Mouse (Mus musculus): ENCODE results near the gene Comp. TPM values are rescaled to one million over a fixed set of nuclear protein-coding genes. Genes with fewer than 3 reads are reported as not detected.

Gene Comp
- total and polyA plus RNA-seq, 3 experiments, result 0.15 TPM; not detected in 2

- no peak for ATAC-seq (ENCODE audit: extremely low read depth, insufficient number of reproducible peaks, low FRiP score, poor library complexity, severe bottlenecking)
- DNase-seq (ENCODE audit: low spot score), result no peak
- H3K9me3 ChIP-seq (replicated peaks), result peaks cover 34% of the 10 kb centered on the region
- H3K36me3 ChIP-seq (replicated peaks), result peaks cover 64% of the 10 kb centered on the region
- H3K4me3 ChIP-seq (ENCODE audit: low read depth, low read length), result peak overlapping the region; percentile 35; the same call in 1 of the 2 replicates
- peaks cover 25% of the 10 kb centered on the region for H3K4me1 ChIP-seq (ENCODE audit: insufficient read depth, low read depth, low read length)
- peaks cover 2% of the 10 kb centered on the region; the same call in 1 of the 2 replicates for H3K27me3 ChIP-seq (ENCODE audit: insufficient read depth, low read length)
- TF ChIP-seq GATA2 (IDR thresholded peaks at IDR 0.05; ENCODE audit: borderline replicate concordance, low read depth, low read length), result no peak
- TF ChIP-seq CTCF (IDR thresholded peaks at IDR 0.05; ENCODE audit: low read depth, low read length), result no peak
- no peak for TF ChIP-seq GATA1 (IDR thresholded peaks at IDR 0.05; ENCODE audit: borderline replicate concordance, low read length)
- no peak for TF ChIP-seq POLR2AphosphoS5 (IDR thresholded peaks at IDR 0.05; ENCODE audit: insufficient replicate concordance, low read depth, low read length)
- TF ChIP-seq TAL1 (conservative IDR thresholded peaks at IDR 0.05; ENCODE audit: low read depth, low read length), result no peak
Observed at GRCm38 (mm10) chr8:70330741-70331364, 42.5 kb upstream of the Comp start.

GRCm38 (mm10) chr8:70331526-70331925, 41.8 kb upstream of the Comp start:
- TF ChIP-seq CTCF (IDR thresholded peaks at IDR 0.05; ENCODE audit: low read depth, low read length), result no peak
- no peak for TF ChIP-seq GATA1 (IDR thresholded peaks at IDR 0.05; ENCODE audit: borderline replicate concordance, low read length)
- TF ChIP-seq TAL1 (conservative IDR thresholded peaks at IDR 0.05; ENCODE audit: low read depth, low read length), result no peak
- TF ChIP-seq POLR2AphosphoS5 (IDR thresholded peaks at IDR 0.05; ENCODE audit: insufficient replicate concordance, low read depth, low read length), result no peak
- TF ChIP-seq GATA2 (IDR thresholded peaks at IDR 0.05; ENCODE audit: borderline replicate concordance, low read depth, low read length), result no peak
- Histone ChIP-seq H3K4me1 (ENCODE audit: insufficient read depth, low read depth, low read length) (peaks cover 25% of the 10 kb centered on the region), H3K27me3 (ENCODE audit: insufficient read depth, low read length) (peaks cover 2% of the 10 kb centered on the region; the same call in 1 of the 2 replicates), H3K4me3 (ENCODE audit: low read depth, low read length) (no peak overlapping the region), H3K36me3 (replicated peaks) (peaks cover 71% of the 10 kb centered on the region), H3K9me3 (replicated peaks) (peaks cover 34% of the 10 kb centered on the region)
- DNase-seq (ENCODE audit: low spot score), result no peak
- no peak for ATAC-seq (ENCODE audit: extremely low read depth, insufficient number of reproducible peaks, low FRiP score, poor library complexity, severe bottlenecking)

- Histone ChIP-seq H3K4me1 (ENCODE audit: insufficient read depth, low read depth, low read length) (peaks cover 25% of the 10 kb centered on the region), H3K27me3 (ENCODE audit: insufficient read depth, low read length) (peaks cover 2% of the 10 kb centered on the region; the same call in 1 of the 2 replicates), H3K36me3 (replicated peaks) (peaks cover 79% of the 10 kb centered on the region), H3K9me3 (replicated peaks) (peaks cover 32% of the 10 kb centered on the region), H3K4me3 (ENCODE audit: low read depth, low read length) (no peak overlapping the region)
- DNase-seq (ENCODE audit: low spot score), result no peak
- TF ChIP-seq GATA1 (IDR thresholded peaks at IDR 0.05; ENCODE audit: borderline replicate concordance, low read length), result no peak
- ATAC-seq (ENCODE audit: extremely low read depth, insufficient number of reproducible peaks, low FRiP score, poor library complexity, severe bottlenecking), result no peak
Observed at GRCm38 (mm10) chr8:70332070-70332877, 41.1 kb upstream of the Comp start.

- no peak for DNase-seq (ENCODE audit: low spot score)
- TF ChIP-seq GATA1 (IDR thresholded peaks at IDR 0.05; ENCODE audit: borderline replicate concordance, low read length), result no peak
- TF ChIP-seq CTCF (IDR thresholded peaks at IDR 0.05; ENCODE audit: low read depth, low read length), result no peak
- TF ChIP-seq GATA2 (IDR thresholded peaks at IDR 0.05; ENCODE audit: borderline replicate concordance, low read depth, low read length), result no peak
- no peak for TF ChIP-seq TAL1 (conservative IDR thresholded peaks at IDR 0.05; ENCODE audit: low read depth, low read length)
- no peak for TF ChIP-seq POLR2AphosphoS5 (IDR thresholded peaks at IDR 0.05; ENCODE audit: insufficient replicate concordance, low read depth, low read length)
- peaks cover 2% of the 10 kb centered on the region; the same call in 1 of the 2 replicates for H3K27me3 ChIP-seq (ENCODE audit: insufficient read depth, low read length)
- H3K4me3 ChIP-seq (ENCODE audit: low read depth, low read length), result no peak overlapping the region
- peaks cover 21% of the 10 kb centered on the region for H3K4me1 ChIP-seq (ENCODE audit: insufficient read depth, low read depth, low read length)
- ATAC-seq (ENCODE audit: extremely low read depth, insufficient number of reproducible peaks, low FRiP score, poor library complexity, severe bottlenecking), result no peak
- H3K9me3 ChIP-seq (replicated peaks), result peaks cover 27% of the 10 kb centered on the region
- peaks cover 84% of the 10 kb centered on the region for H3K36me3 ChIP-seq (replicated peaks)
Observed at GRCm38 (mm10) chr8:70332878-70333202, 40.5 kb upstream of the Comp start.

- H3K4me1 ChIP-seq (ENCODE audit: insufficient read depth, low read depth, low read length), result peaks cover 25% of the 10 kb centered on the region
- peaks cover 100% of the 10 kb centered on the region for H3K36me3 ChIP-seq (replicated peaks)
- ATAC-seq (ENCODE audit: extremely low read depth, insufficient number of reproducible peaks, low FRiP score, poor library complexity, severe bottlenecking) (no peak), DNase-seq (ENCODE audit: low spot score) (no peak)
- TF ChIP-seq TAL1 (conservative IDR thresholded peaks at IDR 0.05; ENCODE audit: low read depth, low read length) (no peak), POLR2AphosphoS5 (IDR thresholded peaks at IDR 0.05; ENCODE audit: insufficient replicate concordance, low read depth, low read length) (no peak), CTCF (IDR thresholded peaks at IDR 0.05; ENCODE audit: low read depth, low read length) (no peak), GATA1 (IDR thresholded peaks at IDR 0.05; ENCODE audit: borderline replicate concordance, low read length) (no peak), GATA2 (IDR thresholded peaks at IDR 0.05; ENCODE audit: borderline replicate concordance, low read depth, low read length) (no peak)
- H3K9me3 ChIP-seq (replicated peaks), result no peaks in the 10 kb centered on the region
- no peaks in the 10 kb centered on the region for H3K27me3 ChIP-seq (ENCODE audit: insufficient read depth, low read length)
- no peak overlapping the region for H3K4me3 ChIP-seq (ENCODE audit: low read depth, low read length)
Observed at GRCm38 (mm10) chr8:70338931-70339330, 34.4 kb upstream of the Comp start.

- H3K36me3 ChIP-seq (replicated peaks), result peaks cover 100% of the 10 kb centered on the region
- DNase-seq (ENCODE audit: low spot score) (no peak), ATAC-seq (ENCODE audit: extremely low read depth, insufficient number of reproducible peaks, low FRiP score, poor library complexity, severe bottlenecking) (no peak)
Observed at GRCm38 (mm10) chr8:70340659-70341058, 32.7 kb upstream of the Comp start.

More at GRCm38 (mm10) chr8:70340659-70341058, 32.7 kb upstream of the Comp start:
- H3K4me3 ChIP-seq (ENCODE audit: low read depth, low read length), result no peak overlapping the region
- no peaks in the 10 kb centered on the region for H3K27me3 ChIP-seq (ENCODE audit: insufficient read depth, low read length)
- H3K4me1 ChIP-seq (ENCODE audit: insufficient read depth, low read depth, low read length), result peaks cover 40% of the 10 kb centered on the region
- no peaks in the 10 kb centered on the region for H3K9me3 ChIP-seq (replicated peaks)
- TF ChIP-seq GATA2 (IDR thresholded peaks at IDR 0.05; ENCODE audit: borderline replicate concordance, low read depth, low read length), result no peak
- TF ChIP-seq TAL1 (conservative IDR thresholded peaks at IDR 0.05; ENCODE audit: low read depth, low read length), result no peak
- no peak for TF ChIP-seq GATA1 (IDR thresholded peaks at IDR 0.05; ENCODE audit: borderline replicate concordance, low read length)
- TF ChIP-seq CTCF (IDR thresholded peaks at IDR 0.05; ENCODE audit: low read depth, low read length), result no peak
- TF ChIP-seq POLR2AphosphoS5 (IDR thresholded peaks at IDR 0.05; ENCODE audit: insufficient replicate concordance, low read depth, low read length), result no peak

All from G1E (cell line).